Mouse (Mus musculus) lung, adult 18-20 months (tissue): Measurements from ENCODE around the gene Pkdrej.
"Not testable (repeated sequence)": the region's sequence is repeated elsewhere in the genome, so short reads cannot be mapped to it uniquely, and the experiment has no call there.

Source experiments
- DNase-seq, 2 experiments: peaks; one replicate each; pipeline ENCODE4 v3.0.0; 2022; ENCODE audit warnings: mixed read lengths in 2 of 2

The Pkdrej gene

DNA sequence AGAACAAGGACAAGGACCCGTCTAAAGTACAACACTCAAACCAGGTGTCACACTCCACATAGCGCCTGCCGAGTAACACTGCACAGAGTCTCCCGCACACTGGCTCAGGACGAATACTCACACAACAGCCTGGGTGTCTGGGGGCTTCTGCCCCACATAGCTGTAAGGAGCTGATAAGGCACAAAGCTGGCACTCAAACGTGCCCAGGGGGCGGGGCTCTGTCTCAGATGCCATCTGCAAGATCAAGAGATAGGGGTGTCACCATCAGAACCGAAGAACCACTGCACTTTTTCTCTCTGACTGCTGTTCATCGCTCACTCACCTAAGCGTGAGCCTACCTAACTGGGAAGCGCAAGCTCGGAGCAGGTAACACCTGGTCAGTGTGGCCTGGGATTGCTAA, 12.4 kb downstream of the Pkdrej start:
- no peak for DNase-seq

DNA sequence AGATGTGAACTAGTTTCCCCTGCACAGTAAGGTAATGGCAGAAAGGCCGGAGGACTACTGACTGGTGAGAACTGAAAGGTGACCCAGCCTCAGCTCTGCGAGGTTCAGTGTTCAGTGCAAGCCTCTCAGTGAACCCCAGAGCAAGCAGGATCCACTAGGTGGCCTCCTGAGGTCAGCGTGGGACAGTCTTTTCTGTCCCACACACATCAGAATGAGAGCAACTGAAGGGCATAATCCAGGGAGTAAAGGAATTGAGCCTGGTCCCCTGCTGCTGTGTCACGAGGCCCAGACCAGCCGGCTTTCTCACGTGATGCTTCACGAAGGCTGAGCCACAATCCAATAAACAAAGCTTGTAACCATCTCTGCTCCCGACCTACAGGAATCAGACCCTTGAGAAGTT, 13.1 kb downstream of the Pkdrej start:
- DNase-seq, result no peak

GRCm38 (mm10) chr15:85808031-85808430, 13.5 kb downstream of the Pkdrej start:
- no peak for DNase-seq

GRCm38 (mm10) chr15:85807404-85807803, 14.1 kb downstream of the Pkdrej start:
- DNase-seq, result no peak

- DNase-seq, result no peak
Measured at GRCm38 (mm10) chr15:85806886-85807285, 14.6 kb downstream of the Pkdrej start.

- DNase-seq, result no peak
Measured at GRCm38 (mm10) chr15:85802931-85803330, 18.6 kb downstream of the Pkdrej start.

- DNase-seq, result no peak
Measured at GRCm38 (mm10) chr15:85798676-85799075, 22.9 kb downstream of the Pkdrej start.

DNA sequence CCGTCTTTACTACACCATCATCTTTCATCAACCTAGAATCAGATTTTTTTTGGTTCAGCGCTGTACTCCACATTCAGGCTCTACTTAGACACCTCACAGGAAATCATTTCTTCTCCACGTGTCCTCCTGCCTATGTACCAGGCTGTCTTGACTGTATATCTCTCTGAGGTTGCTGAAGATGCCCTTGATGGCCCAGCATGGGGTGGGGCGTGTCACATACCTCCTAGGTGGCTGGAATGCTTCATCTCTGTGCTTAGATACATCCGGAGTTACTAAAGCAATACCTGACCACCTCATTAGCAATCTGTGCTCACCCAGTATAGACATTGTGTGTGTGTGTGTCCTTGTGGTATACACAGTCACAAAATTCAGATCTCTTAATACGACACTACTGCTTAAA, 26.0 kb downstream of the Pkdrej start:
- DNase-seq, result no peak

DNA sequence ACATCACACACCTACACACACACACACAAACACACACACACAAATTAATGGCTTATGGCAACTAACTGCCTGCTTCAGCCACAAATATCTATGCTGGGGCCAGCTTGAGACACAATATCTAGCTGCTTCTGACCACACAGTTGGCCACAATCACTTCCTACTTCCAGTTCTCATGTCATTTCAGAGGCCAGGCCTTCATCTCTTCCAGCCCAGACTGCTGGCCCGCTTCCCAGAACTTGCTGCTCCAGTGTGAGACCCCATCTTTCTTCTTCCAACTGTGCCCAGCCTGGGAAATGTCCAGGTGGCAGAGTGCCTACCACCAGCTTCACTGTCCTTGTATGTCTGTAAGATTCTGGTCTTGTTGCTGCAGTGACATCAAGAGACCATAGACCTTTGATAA, 28.7 kb downstream of the Pkdrej start:
- DNase-seq, result no peak

DNA sequence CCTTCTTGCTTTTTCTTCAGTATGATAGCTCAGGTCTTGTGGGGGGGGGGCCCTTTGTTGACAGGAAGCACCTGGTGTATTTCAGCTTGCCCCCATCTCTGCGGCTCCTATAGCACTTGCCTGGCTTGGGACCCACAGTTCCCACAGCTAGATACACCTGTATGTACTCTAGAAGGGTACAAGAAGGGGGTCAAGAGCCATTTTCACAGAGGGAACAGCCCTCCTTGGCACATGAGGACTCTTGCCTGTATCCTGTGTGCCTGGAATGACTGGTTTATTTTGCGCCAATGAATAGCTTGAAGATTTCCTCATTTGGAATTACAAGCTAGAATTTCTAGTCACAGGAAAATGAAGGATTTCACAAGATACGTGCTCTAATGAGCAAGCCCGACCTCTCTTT, 30.1 kb downstream of the Pkdrej start:
- peak; percentile 59 to 74 for DNase-seq

DNA sequence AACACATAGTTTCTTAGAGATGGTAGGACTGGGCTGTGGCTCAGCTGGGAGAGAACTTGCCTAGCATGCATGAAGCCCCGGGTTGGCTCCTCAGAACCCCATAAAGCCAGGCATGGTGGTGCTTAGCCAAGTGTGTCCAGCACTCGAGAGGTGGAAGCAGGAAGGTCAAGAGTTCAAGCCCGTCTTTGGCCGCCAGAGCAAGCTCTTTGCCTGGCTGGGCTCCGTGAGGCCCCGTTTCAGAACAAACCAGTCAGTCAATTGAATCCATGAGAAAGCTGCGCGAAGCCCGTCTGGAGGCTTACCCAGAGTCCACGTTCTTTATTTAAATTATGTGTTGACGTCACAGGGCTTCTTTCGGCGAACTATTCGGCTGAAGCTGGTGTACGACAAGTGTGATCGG, 32.9 kb downstream of the Pkdrej start:
- peak in 1 of 2 experiments; percentile 13 for DNase-seq

DNA sequence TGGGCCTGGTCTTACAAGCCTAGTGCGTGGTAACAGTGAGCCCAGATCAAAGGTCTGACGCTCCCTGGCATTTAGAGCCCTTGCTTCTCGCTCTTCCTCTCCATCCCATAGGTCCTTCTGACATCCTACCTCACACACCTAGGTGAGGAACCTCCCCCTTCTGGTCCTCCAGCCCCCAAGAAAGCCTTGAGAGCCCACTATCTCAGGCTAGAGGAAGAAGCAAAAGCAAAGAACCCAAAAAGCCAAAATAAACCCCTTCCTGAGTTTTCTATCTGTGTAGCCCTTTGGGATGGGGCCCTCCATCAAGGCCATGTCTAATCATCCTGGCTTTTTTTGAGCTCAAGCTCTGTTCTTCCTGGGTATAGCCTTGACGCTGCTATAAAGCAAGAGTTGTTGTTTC, 33.5 kb downstream of the Pkdrej start:
- no peak for DNase-seq

- DNase-seq, result no peak
Measured at GRCm38 (mm10) chr15:85787482-85787881, 34.1 kb downstream of the Pkdrej start.

- DNase-seq, result no peak
Measured at GRCm38 (mm10) chr15:85786711-85787110, 34.8 kb downstream of the Pkdrej start.

- no peak for DNase-seq
Measured at GRCm38 (mm10) chr15:85784341-85784740, 37.2 kb downstream of the Pkdrej start.

- no peak for DNase-seq
Measured at GRCm38 (mm10) chr15:85783146-85783545, 38.4 kb downstream of the Pkdrej start.

DNA sequence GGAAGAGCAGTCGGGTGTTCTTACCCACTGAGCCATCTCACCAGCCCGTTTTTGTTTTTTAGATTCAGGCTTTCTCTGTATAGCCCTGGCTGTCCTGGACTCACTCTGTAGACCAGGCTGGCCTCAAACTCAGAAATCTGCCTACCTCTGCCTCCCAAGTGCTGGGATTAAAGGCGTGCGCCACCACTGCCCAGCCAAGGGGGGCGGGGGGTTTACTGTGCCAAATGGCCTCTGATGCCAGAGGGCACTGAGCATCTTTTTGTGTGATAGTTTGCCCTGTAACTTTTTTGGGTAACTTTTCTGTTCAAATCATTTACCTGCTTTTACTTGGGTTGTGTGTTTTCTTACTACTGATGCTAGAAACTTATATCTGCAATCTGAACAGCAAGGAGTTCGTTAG, 42.6 kb downstream of the Pkdrej start:
- DNase-seq, result not testable (repeated sequence)

GRCm38 (mm10) chr15:85776771-85777170, 44.8 kb downstream of the Pkdrej start:
- DNase-seq, result no peak

GRCm38 (mm10) chr15:85776241-85776640, 45.3 kb downstream of the Pkdrej start:
- no peak for DNase-seq

DNA sequence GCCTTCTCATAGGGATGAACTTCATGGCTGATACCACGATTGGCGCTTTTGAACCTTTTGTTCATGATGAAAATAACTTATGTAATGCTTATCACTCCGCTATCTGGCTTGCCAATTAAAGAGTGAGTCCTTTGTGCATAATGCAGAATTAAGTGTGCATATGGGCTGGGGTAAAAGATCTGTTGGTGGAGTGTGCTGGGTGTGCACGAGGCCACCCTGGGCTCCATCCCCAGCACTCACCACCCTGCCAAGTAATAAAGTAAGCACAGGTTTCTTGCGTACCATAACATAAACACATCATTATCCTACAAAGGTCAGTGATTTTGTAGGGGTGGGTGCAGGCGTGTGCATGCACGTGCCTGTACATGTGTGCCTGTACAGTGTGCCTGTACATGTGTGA, 46.5 kb downstream of the Pkdrej start:
- DNase-seq, result no peak

- DNase-seq, result no peak
Measured at GRCm38 (mm10) chr15:85774419-85774818, 47.1 kb downstream of the Pkdrej start.

- no peak for DNase-seq
Measured at GRCm38 (mm10) chr15:85772146-85772740, 49.3 kb downstream of the Pkdrej start.

DNA sequence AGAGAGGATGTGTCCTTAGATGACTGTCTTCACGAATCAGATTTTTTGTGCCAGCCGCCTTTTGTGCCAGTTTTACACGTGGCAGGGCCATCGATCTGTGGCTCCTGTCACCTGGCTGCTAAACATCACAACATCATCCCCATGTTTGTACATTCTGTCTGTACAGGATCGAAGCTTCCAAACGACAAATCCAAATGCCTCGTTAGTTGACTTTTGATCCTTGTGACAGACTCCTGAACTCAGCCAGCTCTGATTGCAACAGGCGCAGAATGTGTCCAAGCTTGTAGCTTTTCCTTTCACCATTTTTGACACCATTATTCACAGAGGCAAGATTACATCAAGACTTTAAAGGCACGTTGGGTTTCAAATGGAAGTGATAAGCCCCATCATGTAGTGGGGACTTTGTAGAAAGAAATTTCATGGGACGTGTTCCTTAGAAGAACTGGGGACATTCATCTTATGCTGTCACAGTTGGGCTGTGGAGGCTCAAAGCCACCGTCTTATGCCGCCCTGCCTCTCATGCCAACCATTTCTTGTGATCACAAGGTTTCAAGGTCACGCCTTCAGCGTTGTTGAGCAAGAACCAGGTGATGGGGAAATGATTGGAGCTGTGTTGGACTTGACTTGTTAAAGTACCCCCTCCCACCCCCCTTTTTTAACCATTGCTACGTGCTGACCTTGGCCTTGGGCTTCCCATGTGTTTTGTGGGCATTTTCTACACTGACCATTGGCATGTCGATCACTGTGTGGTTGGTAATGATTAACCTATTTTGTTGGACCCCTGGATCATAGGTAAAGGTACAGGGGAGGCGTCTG, 50.0 kb downstream of the Pkdrej start:
- DNase-seq, result peak in 1 of 2 experiments; percentile 15

DNA sequence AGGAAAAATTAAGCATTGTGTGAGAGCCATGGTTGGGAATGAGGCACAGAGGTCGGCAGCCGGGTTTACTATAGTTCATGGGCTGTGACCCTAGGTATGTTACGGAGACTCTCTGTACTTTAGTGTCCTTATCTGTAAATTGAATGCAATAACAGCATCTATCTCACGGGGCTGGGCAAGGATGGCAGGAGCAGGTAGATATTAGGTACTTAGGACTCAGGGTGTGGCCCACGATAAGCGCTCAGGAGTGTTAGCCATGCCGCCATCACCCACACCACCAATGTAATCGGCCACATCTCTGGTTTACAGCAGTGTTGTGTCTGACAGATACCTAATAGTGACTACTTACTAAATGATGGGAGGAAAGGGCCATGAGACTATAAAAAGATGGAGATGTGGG, 52.5 kb downstream of the Pkdrej start:
- no peak for DNase-seq

GRCm38 (mm10) chr15:85766677-85767076, 54.9 kb downstream of the Pkdrej start:
- DNase-seq, result no peak
